Mouse (Mus musculus): ENCODE data around the gene AC140267.1.

DNA sequence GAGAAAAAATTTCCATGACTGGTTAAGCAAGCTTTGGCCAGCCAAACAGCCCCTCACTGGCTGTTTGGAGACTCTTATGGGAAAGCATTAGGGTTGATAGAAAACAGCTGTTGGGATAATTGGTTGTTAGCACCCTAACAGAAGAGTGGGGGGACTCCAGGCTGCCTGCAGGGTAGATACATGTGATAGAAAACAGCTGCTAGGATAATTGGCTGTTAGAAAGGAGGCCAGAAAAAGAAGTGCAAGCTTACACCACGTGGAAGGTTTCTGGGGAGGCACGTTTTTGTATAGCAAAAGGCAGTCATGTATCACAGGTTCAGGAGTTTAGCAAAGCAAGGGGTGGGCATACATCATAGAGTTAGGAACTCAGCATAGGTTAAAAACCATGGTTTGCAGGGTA lies 17.9 kb downstream of the AC140267.1 start:
- no peak for TF ChIP-seq CTCF (IDR thresholded peaks at IDR 0.05; ENCODE audit: low read depth)
- TF ChIP-seq EP300 (IDR thresholded peaks at IDR 0.05; ENCODE audit: low read depth) = no peak
